Mouse (Mus musculus) effector memory CD4-positive, alpha-beta T cell, adult 5 months (primary cell): Measurements from ENCODE around the gene Lpp. TPM values are rescaled to one million over a fixed set of nuclear protein-coding genes. Genes with fewer than 3 reads are reported as not detected.

ENCODE experiments used
- polyA plus RNA-seq: library from polyadenylated mRNA; unstranded; fragments of 100-300 nt; shearing (Covaris generic); gene quantifications from one replicate; pipeline ENCODE4 v1.2.1, GENCODE M21; 2017

The Lpp gene
- 20.8 TPM for polyA plus RNA-seq

DNA sequence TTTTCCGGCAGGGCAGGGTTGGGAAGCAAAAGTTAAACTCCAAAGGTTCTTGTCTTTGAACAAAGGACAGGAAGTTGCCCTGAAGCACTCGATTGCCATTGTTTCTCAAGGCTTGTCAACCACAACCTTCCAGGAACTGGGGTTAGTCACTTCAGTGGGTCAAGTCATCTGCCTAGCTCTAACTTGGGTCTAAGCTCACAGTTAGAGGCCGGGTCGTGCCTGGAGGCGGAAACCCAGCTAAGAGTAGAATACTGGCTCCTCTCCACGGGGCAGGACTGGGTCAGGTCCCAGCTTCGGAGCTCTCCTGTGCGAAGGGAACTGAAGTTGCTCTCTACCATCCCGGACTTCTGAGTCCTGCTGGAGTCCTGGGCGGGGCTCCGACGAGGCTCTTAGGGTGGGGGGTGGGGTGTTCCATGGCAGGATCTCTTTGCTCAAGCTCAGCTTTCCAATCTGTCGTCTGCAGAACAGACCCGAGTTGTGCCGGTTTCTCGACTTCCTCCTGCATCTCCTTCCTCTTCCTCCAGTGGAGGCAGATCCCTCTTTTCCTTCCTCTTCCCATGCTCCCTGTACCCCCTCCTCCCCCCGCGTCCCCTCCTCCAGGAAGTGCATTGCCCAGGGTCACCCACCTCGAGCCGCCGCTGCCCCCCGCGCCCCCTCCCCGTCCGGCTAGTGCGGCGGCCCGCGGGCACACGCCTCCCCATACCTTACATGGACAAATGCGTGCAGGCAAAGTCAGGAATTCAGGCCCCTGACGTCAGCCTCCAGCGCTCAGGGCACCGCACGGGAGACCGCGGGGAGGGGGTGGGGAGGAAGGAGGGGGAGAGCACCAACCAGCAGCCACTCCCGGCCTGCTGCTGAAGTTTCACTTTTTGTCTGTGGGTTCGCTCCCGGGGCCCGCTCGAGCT lies at the start of gene Lpp:
Gene Lpp, plus strand, starts transcription at position 857 of the 905 bp plus-strand sequence.

